Mouse (Mus musculus) cerebellum, postnatal 25 days (tissue): ENCODE results near the gene Fev.
A peak's percentile ranks its signal among the peaks of the same experiment; 100 is the strongest.

Experiments
- DNase-seq, 2 experiments: peaks; one replicate each; pipeline ENCODE4 v3.0.0; 2021; ENCODE audit warnings: mixed read lengths in 2 of 2

Gene Fev

DNA sequence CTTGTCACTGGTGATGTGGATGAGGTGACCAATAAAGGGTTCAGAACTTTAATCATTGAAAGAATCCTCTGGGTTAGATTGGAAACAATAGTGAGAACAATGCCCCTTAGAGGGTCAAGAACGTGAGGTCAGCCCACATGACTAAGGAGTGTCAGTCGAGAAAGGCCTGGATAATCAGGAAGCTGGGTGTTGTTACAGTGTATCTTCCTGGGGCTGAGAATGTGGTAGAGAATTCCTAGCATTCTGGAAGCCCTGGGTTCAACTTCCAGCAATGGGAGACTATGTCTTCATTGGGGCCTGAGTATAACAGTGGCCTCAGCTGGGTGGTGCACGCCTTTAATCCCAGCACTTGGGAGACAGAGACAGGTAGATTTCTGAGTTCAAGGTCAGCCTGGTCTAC is 8.0 kb downstream of the Fev start:
- no peak for DNase-seq

DNA sequence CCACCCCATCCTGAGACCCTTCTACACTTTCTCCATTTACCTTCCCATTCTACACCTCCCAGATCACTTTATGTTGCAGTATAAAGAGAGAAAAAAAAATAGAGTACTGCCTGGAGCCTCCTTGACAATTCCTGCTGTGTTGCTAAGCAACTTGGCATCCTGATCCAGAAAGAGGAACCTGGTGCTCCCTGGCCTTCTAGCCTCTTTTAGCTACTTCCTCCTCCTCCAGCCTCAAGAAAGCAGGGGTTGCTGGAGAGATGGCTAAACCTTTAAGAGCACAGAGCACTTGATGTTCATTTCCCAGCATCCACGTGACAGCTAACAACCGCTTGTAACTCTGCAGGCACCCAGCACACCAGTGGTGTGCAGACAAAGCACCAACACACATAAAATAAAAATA is 13.0 kb downstream of the Fev start:
- DNase-seq = no peak

DNA sequence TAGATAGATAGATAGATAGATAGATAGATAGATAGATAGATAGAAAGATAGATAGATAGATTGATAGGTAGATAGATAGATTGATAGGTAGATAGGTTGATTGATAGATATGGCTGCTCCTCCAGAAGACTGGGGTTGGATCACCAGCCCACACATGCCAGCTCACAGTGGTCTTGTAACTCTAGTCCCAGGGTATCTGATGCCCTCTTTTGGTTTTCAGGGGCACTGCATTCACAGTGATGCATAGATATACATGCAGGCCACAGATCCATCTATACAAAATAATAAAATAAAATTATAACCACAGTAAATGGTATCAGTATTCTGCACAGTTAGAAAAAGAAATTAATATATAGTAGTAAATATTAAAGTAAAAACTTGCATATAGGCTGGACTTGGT is 23.4 kb downstream of the Fev start:
- DNase-seq = no peak

DNA sequence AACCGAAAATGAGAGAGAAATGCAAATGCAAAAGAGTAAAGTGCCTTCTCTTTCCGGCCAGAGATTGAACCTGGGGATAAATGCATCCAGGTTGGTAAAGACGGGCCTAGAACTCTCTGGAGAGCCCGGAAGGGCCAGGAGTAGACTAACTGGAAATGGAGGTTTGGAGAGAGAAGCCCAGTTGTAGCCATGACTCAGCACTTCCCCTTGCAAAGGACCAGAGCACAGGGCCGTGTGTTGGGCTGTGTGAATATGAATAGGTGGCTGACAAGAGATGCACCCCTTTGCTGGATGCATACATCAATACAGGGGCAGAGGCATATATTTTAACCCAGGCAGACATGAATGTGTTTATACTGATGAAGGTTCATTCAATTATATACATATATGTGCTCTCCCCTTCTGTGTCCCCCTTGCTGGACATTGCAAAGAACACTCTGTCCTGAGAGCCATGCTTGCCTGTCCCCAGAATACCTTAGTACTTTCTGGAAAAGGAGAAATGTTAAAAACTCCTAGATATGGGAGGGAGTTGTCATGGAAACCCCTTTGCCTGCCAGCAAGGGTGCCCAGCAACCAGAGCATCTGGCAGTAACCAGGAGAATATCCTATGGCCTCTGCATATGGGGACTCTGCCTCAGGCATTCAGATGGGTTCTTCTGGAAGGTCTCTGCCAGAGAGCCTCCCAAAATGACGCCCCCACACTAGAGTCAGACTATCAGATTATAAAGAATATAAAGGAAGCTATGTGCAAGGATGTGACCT is 25.8 kb downstream of the Fev start:
- DNase-seq = peak in 1 of 2 experiments; percentile 20

DNA sequence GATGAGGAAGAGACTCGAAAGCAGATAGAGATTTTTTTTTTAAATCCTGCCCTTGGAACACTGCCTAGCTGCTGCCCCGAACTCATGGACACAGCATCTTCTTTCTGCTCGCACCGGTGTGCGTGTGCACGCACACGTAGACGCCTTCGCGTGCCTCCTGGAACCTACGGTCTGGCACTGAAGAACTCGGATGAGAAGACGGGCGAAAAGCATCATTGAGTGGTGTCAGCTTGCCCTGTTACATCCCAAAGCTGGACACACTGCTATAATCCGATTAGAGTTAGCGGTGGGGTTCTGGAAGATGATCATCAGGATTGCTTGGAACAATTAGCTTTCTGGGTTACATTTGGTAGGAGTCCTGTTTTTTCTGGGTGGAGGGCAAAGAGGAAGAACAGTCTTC is 26.4 kb downstream of the Fev start:
- DNase-seq = peak in 1 of 2 experiments; percentile 61

DNA sequence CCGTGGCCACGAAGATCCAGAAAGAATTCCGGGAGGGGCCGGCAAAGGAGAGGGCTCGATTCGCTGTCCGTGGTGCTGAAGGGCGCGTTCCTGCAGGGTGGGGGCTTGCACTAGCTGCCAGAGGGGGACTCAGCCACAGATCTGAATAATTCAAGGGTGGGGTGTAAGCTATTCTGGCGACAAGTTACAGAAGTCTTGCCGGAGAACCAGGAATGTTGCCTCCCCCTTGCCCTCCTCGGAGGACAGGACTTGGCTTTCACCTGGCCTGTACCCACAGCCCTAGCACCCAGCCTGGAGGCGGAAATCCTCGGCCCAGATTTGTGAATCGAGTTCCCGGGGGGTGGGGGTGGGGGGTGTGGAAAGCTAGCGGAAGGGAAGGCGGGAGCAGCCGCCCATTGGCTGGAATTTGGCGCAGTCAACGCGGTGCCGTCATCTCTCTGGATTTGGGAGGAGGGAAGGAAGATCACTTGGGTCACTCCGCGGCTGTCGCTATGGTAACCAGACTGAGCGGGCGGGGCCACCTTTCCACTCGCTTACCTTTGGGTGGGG is 27.0 kb downstream of the Fev start:
- peak; percentile 97 to 98 for DNase-seq

DNA sequence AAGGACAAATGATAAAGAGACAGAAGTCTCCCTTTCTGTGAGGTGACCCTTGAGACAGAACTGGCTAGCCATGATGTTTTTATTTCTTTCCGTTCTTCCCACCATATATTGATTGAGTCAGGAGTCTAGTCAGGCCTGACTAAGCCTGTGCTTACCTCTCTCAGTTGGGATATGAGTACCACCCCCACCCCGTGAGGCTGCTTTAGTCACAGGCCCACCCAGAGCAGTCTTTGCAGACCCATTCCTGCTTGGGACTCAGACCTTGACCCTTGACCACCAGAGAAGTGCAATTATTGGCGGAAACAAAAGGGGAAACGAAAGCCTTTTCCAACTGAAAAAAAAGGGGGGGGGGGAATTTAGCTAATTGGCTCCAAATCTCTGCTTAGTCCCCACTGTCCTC is 27.5 kb downstream of the Fev start:
- peak; percentile 35 to 36 for DNase-seq

DNA sequence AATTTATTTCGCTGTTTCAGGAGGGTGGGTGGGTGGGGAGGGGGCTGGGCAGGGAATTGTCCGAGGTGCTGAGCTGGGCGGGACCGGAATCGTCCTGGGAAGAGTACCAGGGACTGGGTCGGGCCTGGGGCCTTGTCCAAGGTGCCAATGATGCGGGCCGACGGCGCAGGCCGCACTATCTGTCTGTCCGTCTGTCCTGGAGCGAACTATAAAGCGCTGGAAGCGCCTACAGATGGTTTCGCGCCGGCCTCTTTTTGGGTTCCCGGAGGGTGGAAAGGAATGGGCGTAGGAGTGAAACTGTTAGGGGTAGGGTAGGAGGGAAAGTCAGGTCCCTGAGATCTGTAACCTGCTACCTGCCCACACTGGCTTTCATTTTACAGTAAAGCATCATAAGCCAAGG is 28.0 kb downstream of the Fev start:
- DNase-seq = peak; percentile 38 to 41

DNA sequence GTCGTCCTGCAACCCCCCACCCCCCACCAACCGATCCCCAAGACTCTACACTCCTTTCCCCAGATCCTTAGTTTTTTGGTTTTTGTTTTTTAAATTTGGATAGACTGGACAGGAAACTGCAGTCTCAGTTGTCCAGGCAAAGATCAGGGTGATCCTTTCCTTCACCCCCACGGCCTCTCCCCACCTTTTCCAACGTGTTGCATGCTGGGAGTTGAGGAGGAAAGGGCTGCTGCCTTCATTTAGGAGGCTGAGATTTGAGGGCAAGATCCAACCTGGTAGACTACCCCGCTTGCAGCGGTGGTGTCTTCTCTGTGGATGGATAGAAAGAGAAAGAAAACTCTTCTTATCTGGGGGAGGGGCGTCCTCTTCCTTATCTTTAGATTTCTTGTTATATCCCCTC is 28.4 kb downstream of the Fev start:
- DNase-seq = peak; percentile 25 to 53

DNA sequence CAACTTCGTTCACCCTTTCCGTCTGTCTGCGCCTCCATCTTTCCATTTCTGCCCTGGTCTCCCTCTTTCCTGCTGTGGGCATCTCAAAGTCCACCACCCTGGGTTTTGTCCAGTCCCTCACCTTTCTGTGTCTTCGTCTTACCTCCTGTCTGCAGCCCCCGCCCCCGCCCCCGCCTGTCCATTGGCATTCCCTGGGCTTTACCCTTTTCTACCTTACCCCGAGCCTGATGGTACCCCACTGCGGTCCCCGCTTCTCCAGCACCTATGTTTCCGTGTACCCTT is 28.8 kb downstream of the Fev start:
- DNase-seq = peak in 1 of 2 experiments; percentile 27

DNA sequence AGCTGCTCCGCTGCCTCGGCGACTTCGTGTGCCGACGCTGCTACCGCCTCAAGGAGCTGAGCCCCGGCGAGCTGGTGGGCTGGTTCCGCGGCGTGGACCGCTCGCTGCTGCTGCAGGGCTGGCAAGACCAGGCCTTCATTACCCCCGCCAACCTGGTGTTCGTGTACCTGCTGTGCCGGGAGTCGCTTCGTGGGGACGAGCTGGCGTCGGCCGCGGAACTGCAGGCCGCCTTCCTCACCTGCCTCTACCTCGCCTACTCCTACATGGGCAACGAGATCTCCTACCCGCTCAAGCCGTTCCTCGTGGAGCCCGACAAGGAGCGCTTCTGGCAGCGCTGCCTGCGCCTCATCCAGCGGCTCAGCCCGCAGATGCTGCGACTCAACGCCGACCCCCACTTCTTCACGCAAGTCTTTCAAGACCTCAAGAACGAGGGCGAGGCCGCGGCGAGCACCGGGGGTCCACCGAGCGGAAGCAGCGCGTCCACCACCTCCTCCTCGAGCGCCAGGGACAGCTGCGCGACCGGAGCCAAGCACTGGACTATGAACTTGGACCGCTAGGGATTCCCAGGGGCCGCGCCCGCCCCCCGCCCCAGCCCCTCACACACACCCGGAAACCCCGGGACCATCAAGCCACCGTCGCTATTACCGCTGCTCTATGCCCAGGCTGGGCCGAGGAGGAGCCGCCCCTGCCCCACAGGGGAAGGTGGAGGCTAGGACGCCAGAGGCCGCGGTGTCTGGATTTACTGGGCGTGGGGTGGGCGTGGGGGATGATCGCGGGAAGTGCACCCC is 29.4 kb downstream of the Fev start:
- peak; percentile 65 to 70 for DNase-seq

DNA sequence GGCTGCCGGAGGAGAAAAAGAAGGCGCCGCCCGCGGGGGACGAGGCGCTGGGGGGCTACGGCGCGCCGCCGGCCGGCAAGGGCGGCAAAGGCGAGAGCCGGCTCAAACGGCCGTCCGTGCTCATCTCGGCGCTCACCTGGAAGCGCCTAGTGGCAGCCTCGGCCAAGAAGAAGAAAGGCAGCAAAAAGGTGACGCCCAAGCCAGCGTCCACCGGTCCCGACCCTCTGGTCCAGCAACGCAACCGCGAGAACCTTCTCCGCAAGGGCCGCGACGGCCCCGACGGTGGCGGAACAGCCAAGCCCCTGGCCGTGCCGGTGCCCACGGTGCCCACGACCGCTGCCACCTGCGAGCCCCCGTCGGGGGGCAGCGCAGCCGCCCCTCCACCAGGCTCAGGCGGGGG is 30.1 kb downstream of the Fev start:
- no peak for DNase-seq

DNA sequence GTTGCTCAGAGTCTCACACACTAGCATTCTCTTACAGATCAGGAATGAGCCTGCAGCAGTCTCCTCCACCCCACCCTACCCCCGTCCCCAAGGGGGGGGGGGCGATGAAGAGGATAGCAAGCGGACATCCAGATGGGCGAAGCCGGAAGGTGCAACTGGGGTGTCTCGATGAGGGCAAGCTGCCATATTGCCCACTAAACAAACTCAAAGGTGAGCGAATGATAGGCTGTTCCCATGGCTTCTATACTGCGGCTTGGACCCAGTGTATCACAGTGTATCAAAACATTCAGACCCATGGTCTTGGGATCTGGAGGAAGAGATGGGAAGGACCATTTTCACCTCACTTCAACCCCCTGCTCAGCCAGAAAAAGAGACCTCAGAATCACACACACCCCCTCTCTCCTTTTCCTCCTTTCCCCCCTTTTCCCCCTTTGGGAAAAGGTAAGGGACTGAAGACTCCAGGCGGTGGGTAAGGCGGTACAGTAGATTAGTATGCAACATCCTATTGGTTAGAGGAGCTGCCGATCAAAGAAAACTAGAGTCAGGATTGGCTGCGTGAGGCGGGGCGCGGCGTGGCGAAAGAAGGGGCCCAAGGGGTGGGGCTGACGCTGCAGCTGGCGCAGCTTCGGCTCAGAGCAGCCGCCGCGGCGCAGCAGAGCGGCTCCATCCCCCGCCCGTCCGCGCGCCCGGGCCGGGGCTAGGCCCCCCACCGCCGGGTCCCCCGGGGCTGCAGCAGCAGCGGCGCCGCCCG is 30.7 kb downstream of the Fev start, which contains the start of gene Cdk5r2:
Gene Cdk5r2, plus strand, starts transcription at position 629 of the 751 bp plus-strand sequence.
- DNase-seq = peak; percentile 95 to 96

DNA sequence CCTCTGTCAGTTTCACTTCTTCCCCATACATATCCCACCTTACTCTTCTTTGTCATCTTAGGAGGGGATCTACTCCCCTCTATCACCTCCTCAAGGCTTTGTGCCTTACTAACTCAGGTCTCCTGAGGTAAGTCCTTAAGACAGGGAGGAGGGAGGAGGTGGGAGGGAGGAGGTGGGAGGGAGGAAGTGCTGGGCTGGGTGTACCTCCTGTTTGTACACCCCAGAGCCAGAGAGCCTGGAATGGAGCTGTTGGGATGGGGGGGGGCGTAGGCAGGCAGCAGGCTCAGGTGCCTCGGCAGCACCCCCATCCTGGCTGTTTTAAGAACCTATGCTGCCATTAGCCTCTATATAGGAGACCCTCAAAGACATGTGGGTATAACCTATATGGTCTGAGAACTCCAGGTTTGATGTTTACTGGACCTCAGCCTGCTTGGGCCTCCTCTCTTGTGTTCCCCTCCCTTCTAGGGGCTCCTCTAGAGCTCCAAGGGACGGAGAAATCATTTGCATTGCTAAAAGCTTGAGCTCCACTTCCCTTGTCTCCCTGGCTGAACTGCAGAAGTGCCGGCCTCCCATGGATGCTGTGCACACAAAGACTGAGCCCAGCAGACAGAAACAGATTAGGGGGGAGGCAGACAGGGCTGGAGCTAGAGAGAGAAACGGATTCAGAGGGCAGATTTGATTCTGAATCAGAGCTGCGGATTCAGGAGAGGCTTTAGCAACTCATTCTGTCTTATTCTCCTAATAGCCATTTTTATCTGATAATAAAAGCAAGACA is 34.0 kb downstream of the Fev start:
- DNase-seq = no peak

DNA sequence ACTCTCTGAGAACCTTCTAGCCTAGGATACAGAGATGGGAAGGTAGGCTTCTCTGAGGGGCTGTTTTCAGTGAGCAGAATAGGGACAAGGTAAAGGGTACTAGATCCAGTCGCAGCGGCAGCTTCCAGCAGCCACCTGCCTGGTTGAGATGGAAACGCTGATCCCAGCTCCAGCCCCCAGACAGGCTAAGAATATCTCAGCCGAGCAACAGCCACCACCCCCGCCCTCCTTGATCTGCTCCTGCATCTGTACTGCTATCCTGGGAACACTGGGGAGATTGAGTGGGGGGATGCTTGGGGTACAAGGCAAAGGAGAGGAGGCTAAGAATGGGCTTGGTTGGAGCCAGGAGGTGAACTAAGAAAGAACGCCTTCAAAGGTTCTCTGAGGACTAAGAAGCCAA is 35.0 kb downstream of the Fev start:
- DNase-seq = no peak

DNA sequence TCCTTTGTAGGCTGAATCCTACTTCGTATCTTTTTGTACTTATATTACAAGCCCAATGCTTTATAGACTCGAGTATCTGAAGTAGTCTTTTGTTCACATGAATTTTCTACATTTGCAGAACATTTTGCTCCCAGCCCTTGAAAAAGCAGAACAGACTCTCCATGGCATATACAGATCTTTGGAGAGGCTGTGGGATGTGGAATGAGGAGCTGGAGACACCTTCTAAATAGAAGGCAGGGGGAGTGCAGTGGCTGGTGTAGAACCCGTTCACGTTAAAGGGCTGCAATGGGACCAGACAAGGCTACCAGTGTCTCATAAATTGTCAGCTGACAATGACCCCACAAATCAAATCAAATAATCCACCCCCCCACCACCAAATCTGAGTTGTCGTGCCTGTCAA is 36.3 kb downstream of the Fev start:
- DNase-seq = no peak

DNA sequence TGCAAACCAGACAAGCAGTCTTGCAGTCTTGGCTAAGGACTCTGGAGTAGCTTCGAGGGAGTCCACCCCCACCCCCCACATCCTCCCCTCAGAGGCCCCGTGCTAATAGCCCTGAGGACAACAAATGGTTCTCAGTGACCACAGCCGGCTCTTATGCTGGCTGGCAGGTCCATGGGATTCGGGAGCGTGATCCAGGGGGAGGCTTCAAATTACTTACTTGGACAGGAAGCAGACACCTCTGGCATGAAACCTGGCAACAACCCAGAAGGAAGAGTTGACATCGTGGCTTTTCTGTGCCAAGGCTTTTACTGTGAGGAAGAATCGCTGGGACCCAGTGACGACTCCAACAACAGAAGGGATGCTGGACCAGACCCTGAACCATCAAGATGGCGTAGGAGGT is 38.9 kb downstream of the Fev start:
- DNase-seq = no peak

DNA sequence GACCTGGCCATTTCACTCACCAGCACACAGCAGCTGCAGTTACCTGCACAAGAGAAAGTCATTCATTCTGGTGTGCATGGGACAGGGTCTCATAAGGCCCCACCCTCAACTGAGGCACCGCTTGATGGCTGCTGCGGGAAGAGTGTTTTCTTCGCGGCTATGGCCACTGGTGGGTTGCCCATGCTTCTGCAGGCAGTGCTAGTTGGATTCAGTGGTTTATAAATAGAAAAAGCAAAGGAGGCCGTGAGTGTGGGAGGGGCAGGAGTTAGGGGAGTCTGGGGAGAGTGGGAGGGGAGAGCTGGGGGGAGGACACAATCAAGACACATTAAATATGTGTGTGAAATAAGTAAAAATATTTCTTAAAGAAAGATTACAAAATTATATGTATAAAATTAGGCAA is 42.1 kb downstream of the Fev start:
- no peak for DNase-seq

DNA sequence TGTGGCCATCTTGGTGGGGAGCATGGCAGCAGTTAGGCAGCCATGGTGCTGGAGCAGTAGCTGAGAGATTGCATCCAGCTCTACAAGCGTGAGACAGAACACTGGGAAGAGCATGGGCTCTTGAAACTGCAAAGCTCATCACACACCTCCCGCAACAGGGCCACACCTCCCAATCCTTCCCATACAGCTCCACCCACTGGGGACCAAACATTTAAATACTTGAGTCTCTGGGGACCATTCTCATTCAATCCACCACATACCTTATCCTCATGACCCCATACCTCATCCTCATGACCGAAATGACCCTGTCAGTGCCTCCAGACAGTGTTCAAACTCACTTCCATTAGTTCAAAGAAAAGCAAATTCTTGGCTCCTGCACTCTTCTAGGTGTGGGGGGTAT is 52.0 kb downstream of the Fev start:
- no peak for DNase-seq
